Mouse (Mus musculus) mature B cell (primary cell): Measurements from ENCODE around the gene Chst11.

Experiments
- in situ Hi-C: fragments of 300-500 bp; cut with MboI; formaldehyde crosslinking; loops from 2 replicates; pipeline ENCODE4 v1.14.3; 2019

Gene Chst11

DNA sequence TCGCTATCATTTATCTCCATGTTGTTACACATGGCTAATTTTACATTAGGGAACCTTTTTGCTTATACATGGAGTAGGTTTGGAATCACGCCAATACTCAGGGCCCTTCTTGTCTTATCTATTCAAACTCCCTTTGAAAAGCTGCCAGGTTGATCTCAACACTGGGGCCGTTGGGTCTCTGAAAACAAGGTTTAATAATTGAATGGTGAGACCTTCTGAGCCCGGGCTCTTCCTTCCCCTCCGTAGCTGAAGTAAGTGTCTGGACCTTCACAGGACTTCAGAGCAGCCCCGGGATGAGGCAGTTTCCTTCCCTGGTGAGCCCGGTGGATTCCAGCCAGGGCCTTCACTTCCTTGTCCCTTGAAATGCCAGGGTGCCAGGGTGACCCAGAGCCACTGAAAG lies 5.6 kb downstream of the Chst11 start:
- in situ Hi-C loops = no loop called here

DNA sequence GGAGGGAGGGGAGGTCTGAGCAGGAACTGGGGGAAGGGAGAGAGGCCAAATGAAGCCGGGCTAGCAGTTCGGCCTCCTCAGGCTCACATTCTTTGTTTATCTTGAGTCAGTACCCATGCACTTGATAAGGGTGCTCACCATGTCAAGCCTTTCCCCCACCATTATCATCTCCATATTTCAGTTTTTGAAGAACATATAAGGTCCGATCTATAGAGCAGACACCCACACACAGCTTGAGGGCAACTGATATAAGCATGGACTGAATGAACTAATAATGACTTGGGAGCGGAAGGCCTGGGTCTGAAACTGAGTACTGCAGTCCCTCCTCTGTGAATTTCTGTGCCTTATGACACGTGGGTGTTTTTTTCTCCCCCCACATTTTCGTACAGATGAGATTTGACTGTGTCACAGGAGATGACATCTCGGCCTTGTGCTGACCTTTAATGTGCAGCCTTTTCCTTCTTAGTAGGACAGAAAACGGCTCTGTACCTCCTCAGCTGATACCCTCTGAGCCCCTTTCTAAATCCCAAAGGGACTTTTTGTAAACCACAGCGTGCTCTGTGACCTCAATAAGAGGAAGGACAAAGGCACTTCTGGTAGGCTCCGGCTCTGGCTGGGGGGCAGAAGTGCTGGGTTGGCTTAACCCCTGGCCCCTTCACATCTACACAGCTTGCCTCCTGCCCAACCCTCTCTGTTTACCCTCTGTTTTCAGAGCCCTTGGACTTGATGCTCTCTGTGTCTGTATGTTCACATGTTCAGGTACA lies 6.6 kb downstream of the Chst11 start:
- in situ Hi-C loops = no loop called here

DNA sequence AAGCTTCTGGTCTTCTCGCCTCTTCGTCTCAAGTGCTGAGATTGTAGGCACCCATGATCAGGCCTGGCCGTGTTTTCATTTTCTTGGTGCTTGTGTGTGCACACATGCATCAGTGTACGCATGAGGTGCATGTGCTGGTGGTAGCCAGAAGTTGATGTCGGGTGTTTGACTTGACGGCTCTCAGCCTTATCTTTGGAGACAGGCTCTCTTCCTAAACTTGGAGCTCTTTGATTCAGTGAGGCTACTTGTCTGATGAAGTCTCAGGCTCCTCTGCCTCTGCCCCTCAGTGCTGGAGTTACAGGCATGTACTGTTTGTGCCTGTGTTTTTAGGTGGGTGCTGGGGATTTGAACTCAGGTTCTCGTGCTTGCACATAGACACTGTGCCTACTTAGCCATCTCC lies 9.0 kb downstream of the Chst11 start:
- in situ Hi-C loops = no loop called here

DNA sequence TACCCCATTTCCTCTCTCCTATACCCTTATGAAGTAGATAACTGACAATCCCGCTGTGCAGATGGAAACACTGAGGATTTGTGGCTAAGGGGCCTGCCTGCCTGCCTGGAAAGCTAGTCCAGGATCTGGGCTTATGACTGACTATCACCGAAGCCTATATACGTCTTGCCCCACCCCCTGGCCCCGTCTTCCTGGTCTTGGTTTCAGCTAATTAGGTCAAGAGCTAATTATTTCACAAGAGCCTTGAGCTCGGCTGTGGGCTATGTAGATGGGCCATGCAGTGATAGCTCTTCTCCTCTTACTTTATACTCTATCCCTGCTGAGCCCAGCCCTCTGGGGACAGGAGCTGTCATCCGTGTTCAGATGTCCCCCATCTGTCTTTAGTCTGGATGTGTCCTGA lies 12.2 kb downstream of the Chst11 start:
- in situ Hi-C loops = no loop called here

DNA sequence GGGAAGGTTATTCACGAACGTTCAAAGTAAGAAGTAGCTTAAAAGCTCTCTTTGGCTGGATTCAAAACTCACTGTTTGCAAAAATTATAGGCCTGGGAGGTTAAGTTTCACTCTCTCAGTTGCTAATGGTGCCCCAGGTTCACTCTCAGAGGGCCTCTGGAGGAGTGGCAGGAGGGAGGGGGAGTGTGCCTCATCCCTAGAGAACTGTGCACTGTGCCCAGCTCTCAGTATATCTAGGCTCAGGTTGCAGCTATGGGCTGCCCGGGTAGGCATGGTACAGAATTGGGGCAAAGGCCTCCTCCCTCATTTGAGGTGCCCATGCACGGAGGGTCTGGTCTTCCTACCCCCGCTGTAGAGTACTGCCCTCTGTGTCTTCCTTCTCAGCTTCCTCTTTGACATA lies 14.9 kb downstream of the Chst11 start:
- in situ Hi-C loops = no loop called here

DNA sequence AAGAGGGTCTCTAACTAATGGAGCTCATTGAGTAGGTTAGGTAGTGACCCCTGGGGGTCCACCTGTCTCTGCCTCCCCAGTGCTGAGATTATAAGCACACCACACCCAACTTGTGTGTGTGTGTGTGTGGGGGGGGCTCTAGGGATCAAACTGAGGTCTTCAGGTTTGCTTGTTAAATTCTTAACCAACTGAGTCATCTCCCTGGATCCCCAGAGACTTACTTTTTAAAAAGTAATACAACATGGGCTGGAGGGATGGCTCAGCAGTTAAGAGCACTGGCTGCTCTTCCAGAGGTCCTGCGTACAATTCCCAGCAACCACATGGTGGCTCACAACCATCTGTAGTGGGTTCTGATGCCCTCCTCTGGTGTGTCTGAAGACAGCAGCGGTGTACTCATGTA lies 15.4 kb downstream of the Chst11 start:
- in situ Hi-C loops = no loop called here

DNA sequence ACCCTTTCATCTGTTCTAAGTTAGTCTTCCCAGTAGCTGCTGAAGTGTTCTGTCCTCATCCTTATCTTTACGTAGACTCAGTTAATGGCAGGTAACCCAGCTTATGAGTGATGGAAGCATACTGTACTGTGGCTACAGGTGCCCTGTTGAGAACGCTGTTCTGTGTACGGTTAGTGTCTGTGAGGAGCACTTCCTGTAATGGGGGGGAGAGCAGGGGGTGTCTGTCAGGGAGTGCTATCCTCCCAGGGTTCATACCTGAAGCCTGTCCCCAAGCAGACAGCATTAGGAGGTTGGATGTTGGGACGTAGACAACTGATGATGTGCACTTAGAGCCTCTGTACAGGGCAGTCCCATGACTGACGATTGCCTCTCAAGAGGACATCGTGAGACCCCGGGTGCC lies 18.6 kb downstream of the Chst11 start:
- in situ Hi-C loops = no loop called here

DNA sequence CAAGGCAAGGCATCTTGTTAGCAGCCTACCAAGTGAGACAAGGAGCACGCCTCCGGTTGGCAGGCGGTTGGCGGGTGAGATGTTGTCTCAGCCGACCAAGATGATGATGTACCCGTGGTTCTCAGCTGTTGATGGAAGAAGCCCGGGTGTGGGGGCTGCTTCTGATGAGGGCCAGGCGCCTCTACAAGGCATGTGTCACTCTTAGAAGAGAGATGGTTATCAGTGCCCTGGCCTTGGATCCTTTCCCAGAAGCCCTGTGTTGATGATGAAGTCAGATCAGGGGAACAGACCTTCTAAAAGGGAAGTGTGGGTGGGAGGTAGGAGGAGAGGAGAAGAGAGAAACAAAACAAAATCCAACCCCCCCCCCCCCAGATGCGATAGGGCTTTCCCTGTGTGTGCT lies 19.1 kb downstream of the Chst11 start:
- in situ Hi-C loops = no loop called here

DNA sequence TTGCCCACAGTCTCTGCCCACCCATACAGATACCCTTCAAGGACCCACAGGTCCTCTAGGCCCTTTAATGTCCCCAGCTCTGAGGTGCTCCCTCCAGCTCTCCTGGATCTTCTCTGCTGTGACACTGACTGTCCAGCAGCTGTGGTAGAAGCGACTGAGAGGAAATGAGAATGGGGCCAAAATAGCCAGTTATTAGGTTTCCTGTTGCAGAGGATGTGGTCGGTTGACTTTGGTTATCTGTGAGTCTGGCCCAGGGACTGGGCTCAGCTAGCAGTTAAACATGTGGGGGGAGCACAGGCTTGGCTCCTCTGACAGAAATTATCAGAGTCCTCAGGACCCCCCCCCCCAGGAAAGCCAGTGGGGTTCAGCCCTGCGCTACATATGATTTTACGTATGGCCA lies 19.7 kb downstream of the Chst11 start:
- in situ Hi-C loops = no loop called here

DNA sequence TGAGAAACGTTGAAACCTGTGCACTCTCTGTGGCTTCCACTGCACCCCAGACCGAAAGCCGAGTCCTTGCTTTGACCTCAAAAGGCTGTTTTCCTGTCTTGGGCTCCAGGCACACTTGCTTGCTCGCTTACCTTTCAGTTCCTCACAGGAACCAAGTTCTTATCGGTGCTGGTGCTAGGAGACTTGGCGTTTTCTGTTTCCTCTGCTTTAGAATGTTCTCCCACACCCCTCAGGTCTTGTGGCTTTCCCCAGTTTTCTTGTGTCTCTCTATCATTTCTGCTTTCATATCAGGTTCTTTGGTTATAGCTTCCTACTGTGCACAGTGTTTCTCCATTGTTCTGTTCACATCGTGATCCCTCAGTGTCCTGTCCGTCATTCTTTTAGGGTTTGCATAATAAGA lies 21.0 kb downstream of the Chst11 start:
- in situ Hi-C loops = no loop called here

DNA sequence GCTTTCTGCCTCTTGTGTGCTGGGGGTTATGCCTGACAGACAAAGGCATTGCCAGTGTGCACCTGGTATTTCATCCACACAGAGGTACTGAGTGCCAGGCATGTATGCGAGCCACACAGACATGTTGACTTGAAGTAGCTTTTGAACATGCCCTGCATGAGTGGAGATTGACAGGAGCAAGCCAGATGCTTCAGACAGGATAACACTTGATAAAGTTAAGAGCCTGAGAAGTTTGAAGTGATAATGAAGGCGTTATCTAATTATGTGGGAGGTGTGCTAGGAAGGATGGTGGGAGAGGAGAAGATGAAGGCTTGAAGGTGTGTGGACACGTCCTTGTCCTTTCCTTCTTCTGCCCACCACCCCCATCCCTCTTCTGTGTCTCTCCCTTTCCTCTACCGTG lies 28.7 kb downstream of the Chst11 start:
- in situ Hi-C loops = no loop called here

DNA sequence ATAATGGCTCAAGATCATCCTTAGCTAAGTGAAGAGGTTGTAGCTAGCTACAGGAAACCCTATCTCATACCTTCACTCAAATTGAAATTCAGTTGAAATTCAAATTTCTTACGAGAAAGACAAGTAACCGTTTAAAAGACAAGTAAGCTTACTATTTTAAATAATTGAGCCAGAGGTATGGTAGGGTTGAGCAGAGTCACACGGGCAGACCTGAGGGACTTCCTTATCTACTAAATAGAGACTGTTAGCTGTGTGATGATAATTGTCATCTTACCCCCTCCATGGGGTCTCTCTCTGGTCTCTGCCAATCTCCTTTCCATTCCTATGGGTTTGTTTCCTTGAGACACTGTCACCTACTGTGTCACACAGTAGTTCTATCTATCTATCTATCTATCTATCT lies 30.6 kb downstream of the Chst11 start:
- in situ Hi-C loops = no loop called here

DNA sequence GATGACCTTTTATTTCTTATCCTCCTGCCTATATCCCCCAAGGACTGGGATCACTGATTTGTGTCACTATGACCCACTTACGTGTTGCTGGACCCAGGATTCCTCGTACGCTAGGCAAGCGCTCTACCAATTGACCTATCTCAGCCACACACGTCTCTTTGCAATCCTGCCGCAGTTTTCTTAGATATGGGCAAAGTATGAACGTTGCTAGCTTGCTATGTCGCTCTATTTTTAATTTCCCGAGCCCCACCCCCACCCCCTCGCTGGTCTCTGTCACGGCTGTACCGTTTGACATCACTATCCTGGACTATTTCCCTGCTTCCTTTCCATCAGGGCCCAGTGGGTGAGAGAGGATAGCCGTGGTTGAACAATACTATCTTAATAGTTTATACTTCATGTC lies 31.5 kb downstream of the Chst11 start:
- in situ Hi-C loops = no loop called here

DNA sequence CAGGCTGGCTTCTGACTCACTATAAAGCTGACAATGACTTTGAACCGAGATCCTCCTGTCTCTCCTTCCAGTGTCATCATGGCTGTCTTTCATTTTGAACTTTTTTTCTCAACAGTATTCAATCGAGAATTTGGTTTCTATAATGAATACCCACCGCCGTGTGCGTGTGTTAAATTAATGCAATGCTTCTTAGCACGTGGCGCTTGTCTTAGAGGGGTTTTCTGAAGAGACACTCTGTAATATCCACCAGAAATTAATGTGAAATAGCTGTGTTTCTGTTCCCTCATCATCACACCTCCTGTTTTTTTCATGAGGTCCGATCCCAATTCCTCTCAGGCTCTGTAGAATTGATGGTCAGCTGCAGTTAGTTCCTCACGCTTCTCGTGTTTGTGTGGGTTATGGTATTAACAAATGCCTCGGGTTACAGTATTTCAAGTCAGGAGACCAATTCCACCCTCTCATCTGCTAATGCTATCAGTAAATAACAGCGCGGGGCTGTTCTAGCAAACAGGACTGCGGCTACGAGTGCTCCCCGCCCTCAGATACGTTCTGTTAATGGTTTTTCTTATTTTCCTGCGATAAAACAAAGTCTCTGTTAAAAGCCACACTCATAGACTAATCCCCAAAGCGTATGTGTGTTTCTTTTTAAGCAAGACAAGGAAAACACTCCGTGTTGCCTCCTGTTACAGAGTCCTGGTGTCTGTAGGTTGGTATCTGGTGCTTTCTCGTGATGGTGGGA lies 32.6 kb downstream of the Chst11 start:
- in situ Hi-C loops = no loop called here

DNA sequence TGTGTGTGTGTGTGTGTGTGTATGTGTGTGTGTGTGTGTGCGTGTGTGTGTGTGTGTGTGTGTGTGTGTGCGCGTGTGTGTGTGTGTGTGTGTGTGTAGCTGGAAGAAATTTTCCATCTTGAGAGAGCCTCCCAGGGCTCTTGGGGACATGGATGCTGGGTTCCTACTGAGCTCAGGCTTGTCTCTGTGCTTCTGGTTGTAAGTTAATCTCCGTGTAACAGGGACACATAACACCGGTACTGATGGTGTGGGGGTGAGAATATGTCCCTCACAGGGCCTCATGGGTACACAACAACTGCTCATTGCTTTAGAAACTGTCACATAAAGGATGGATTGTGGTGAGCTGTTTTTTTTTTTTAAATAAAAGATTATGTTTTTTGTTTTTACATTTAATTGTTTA lies 33.2 kb downstream of the Chst11 start:
- in situ Hi-C loops = no loop called here

DNA sequence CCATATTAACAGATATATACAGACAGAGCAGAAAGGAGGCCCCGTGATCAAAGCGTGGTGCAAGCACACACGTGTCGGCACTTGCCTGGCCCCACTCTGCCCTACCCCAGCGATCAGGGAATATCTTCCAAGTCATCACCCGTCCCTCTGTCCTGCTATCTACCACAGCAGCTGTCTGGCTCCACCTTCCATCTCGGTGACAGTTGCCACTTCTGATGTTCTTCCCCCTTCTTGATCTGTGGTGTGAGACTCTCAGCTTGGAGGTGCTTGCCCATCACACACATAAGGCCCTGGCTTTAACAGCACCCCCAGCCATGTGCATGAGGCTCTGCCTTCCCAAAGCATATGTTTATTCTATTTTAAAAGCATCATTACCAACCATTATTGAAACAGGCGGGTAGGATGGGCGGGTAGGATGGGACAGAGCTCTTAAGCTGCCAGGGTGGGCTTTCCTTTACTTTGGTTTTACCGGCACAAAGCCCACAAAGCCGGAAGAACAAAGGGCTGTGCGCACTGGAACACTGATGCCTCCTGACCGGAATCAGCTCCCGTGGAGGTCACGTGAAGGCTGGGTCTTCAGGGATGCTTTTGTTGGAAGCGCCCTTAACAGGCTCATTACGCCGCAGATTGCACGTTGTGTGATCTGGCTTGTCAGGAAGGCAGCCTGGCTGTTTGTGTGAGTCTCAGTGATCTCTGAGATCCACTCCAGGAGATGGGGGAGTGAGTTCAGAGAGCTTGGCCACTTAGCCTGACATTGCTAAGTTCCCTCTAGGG lies 34.4 kb downstream of the Chst11 start:
- in situ Hi-C loops = no loop called here

DNA sequence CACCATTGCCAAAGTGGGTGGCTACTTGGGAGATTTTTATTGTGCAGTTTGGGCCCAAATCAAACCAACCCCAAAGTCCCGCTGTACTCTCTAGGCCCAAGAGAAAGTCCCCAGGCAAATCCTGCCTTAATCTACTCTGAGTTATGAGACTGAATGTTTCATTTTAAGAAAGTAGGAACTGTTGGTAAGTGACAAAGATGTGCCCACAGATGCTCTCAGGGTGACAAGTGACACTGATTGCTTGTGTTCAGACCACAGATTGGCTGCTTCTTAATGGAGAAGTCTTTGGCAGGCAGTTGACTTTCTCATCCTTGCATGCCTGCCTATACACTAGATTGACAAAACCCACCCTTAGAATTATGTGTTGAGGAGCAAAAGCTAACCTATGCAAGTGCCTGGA lies 37.3 kb downstream of the Chst11 start:
- in situ Hi-C loops = no loop called here

DNA sequence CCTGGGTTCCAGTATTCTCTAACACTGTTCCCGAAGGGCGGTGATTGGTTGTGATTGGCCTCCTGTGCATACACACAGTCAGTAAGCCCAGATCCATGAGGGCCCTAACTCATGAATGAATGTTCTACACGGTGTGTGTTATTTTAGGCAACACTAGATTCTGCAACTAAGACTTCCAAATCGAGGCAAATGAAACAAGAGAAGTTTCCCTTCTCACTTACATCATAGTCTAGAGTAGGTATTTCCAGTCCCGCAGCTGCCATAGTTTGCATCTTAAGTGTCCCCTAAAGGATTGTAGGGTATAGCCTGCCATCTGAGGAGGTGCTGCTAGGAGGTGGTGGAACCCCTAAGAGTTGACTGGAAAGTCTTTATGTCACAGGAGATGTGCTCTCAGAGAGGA lies 40.9 kb downstream of the Chst11 start:
- in situ Hi-C loops = no loop called here

DNA sequence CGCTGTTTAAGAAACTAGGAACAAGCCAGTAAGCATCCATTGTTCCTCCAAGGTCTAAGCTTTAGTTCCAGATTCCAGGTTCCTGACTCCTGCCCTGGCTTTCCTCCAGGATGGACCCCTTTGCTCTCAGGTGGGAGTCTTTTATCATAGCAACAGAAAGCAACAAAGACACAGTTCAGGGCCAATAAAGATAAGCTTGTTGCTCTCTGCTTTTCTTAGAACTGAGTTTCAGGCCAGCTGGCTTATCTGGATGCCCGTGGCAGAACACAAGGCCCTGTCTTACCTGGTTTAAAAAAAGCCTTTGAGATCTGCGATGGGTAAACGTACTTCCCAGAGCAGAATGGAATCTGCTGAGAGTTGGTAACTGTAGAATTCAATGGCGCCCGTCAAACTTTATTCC lies 42.4 kb downstream of the Chst11 start:
- in situ Hi-C loops = no loop called here

DNA sequence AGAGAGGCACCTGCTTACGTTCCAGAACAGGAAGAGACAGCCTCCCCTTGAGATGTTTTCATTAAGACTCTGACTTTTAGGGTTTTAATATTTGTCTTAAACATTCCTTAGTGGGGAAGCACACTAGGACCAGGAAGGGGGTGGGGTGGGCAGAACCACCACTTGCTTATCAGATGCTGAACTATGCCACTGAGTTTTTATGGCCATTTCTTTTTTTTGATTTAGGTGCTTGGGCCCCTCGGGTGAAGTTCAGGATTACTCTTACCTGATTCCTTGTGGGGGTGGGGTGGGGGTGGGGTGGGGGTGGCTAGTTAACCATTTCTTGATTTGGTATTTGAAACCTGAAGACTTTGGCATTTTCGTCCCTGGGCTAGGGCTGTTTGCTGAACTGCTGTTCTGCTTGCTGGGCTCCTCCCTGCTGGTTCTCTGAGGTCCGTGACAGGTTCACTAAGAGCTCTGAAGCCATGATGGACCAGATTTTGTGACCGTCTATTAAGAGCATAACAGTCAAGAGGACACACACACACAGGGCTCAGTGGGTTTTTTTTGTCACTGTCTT lies 44.9 kb downstream of the Chst11 start:
- in situ Hi-C loops = no loop called here

DNA sequence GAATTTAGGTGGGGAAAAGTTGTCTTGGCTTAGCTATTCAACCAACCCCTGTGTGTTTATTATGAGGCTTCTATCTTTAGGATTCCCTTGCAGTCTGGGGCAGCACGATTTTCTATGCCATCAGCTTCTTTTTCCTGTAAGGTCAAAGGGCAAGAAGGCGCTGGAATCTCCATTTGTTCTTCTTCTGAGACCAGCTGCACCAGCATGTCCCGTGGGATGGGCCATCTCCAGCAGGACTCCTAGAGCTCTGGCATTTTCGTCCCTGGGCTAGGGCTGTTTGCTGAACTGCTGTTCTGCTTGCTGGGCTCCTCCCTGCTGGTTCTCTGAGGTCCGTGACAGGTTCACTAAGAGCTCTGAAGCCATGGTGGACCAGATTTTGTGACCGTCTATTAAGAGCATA lies 45.6 kb downstream of the Chst11 start:
- in situ Hi-C loops = no loop called here

DNA sequence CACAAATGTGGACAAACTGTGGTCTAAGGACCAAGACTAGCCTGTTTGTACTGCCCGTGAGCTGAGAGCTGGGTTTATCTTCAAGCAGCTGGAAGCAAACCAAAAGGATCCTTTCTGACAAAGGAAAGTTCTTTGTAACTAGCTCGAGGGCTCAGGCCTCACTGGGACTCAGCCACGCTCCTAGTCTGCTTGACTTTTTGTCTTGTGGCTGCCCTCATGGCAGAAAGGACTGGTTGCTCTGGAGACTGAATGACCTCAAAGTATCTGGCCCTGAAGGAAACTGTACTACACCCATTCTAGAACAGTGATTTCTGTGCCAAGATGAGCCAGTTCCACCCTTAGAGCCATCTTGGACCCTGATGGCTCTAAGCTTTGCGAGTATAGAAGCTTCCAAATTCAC lies 46.3 kb downstream of the Chst11 start:
- in situ Hi-C loops = no loop called here

DNA sequence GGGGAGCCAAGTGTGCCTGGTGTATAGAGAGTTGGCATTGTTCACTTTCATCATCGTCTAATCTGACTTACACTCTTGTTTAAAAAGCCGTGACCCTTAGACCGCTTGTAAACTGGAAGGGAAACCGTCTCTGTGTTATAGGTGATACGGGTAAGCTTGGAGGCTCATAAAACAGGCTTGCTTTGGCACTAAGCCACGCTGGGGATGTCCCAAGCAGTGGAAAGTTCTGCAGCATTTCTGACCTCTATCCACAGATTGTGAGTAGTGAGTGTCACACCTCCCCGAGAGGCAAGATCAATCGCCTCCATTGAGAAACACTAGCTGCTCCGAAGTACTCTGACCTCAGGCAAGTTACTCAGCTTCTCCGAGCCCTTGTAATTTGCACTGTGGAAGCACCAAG lies 47.3 kb downstream of the Chst11 start:
- in situ Hi-C loops = no loop called here
